Mouse (Mus musculus): Measurements from ENCODE around the gene Pafah2.

Pafah2 gene

GRCm38 (mm10) chr4:134466381-134467262 is 70.5 kb downstream of the Pafah2 start:
- no peak for DNase-seq

- peak; percentile 64 for DNase-seq
Observed at GRCm38 (mm10) chr4:134467435-134468214, 71.5 kb downstream of the Pafah2 start.

GRCm38 (mm10) chr4:134468215-134468575 is 72.1 kb downstream of the Pafah2 start, which contains the start of gene Stmn1:
Stmn1 (plus strand) TSS chr4:134468320.
- peak; percentile 92 for DNase-seq

- DNase-seq = peak; percentile 100
Observed at GRCm38 (mm10) chr4:134468578-134469266, 72.6 kb downstream of the Pafah2 start.

GRCm38 (mm10) chr4:134469341-134469796 is 73.2 kb downstream of the Pafah2 start:
- no peak for DNase-seq

- DNase-seq = no peak
Observed at GRCm38 (mm10) chr4:134469985-134470384, 73.9 kb downstream of the Pafah2 start.

- DNase-seq = no peak
Observed at GRCm38 (mm10) chr4:134471469-134471868, 75.3 kb downstream of the Pafah2 start.

GRCm38 (mm10) chr4:134473764-134474163 is 77.6 kb downstream of the Pafah2 start:
- no peak for DNase-seq

- DNase-seq = no peak
Observed at GRCm38 (mm10) chr4:134474240-134474639, 78.1 kb downstream of the Pafah2 start.

- DNase-seq = no peak
Observed at GRCm38 (mm10) chr4:134476899-134477298, 80.8 kb downstream of the Pafah2 start.
